Mouse (Mus musculus): ENCODE results near the gene Cracr2b.

GRCm38 (mm10) chr7:141447110-141447991 lies 13.5 kb upstream of the Cracr2b start, which contains the start of gene Rplp2:
- TF ChIP-seq CTCF (IDR thresholded peaks at IDR 0.05; ENCODE audit: control insufficient read depth, insufficient read depth, insufficient read length) (no peak), CEBPB (IDR thresholded peaks at IDR 0.05; ENCODE audit: low read depth) (peak; percentile 24), MYOD1 (IDR thresholded peaks at IDR 0.05; ENCODE audit: control insufficient read depth, insufficient read length, low read depth) (no peak), USF1 (IDR thresholded peaks at IDR 0.05; ENCODE audit: low read depth) (peak; percentile 79), MAX (IDR thresholded peaks at IDR 0.05) (peak; percentile 81), MYOG (IDR thresholded peaks at IDR 0.05; ENCODE audit: control insufficient read depth, extremely low read depth, insufficient read length) (no peak)

All from C2C12 (cell line).